Mouse (Mus musculus) heart, embryonic 15.5 days (tissue): ENCODE data around the gene Herc4. TPM values are rescaled to one million over a fixed set of nuclear protein-coding genes. Genes with fewer than 3 reads are reported as not detected.

Experiments
- ATAC-seq: fragments of 200-750 bp; cut with Nextera tagmentation; replicated peaks from 2 replicates; pipeline ENCODE4 v1.8.0; 2017; ENCODE audit warnings: low read depth, moderate TSS enrichment; ENCODE audit not compliant: insufficient number of reproducible peaks, insufficient read depth, low FRiP score
- H3K27ac ChIP-seq: fragments of 300-500 bp; sonication (generic); 2 replicates; pipeline ENCODE4 v1.5.1; 2015; ENCODE audit warnings: mild to moderate bottlenecking, inconsistent platforms
- H3K27me3 ChIP-seq: fragments of 300-500 bp; sonication (generic); 2 replicates; pipeline ENCODE4 v1.6.1; 2015; ENCODE audit warnings: inconsistent platforms
- H3K36me3 ChIP-seq: fragments of 300-500 bp; sonication (generic); 2 replicates; pipeline ENCODE4 v1.6.1; 2015; ENCODE audit warnings: mild to moderate bottlenecking, inconsistent platforms
- H3K4me1 ChIP-seq: fragments of 300-500 bp; sonication (generic); replicated peaks from 2 replicates; pipeline ENCODE4 v1.6.1; 2015; ENCODE audit warnings: inconsistent platforms
- H3K4me2 ChIP-seq: fragments of 300-500 bp; sonication (generic); 2 replicates; pipeline ENCODE4 v1.6.1; 2015; ENCODE audit warnings: inconsistent platforms, mild to moderate bottlenecking, moderate library complexity
- H3K4me3 ChIP-seq: fragments of 300-500 bp; sonication (generic); 2 replicates; pipeline ENCODE4 v1.5.1; 2015; ENCODE audit warnings: mild to moderate bottlenecking, inconsistent platforms
- H3K9ac ChIP-seq: fragments of 300-500 bp; sonication (generic); 2 replicates; pipeline ENCODE4 v1.6.1; 2015; ENCODE audit warnings: mild to moderate bottlenecking, inconsistent platforms
- H3K9me3 ChIP-seq: fragments of 300-500 bp; sonication (generic); replicated peaks from 2 replicates; pipeline ENCODE4 v1.6.1; 2016; ENCODE audit warnings: inconsistent platforms
- WGBS: fragments of 180-500 bp; shearing (Covaris S2); methylation state at CpG from one replicate; pipeline ENCODE4 v1.1.7; 2015; ENCODE audit warnings: mixed read lengths; 5-methylcytosine and 5-hydroxymethylcytosine counted together
- polyA plus RNA-seq: library from polyadenylated mRNA; unstranded; fragments of >200 nt; fragmentation: Nextera tagmentation; extraction: Ambion mirVana; gene quantifications from 2 replicates; pipeline ENCODE4 v1.2.1, GENCODE M21; 2015

Herc4 gene
- polyA plus RNA-seq, 1 experiment from 2014 or later, result 30.3 TPM

GRCm38 (mm10) chr10:63360502-63360901 lies 116.9 kb downstream of the Herc4 start:
- H3K9me3 ChIP-seq, result no peaks in the 10 kb centered on the region
- H3K4me1 ChIP-seq, result no peaks in the 10 kb centered on the region
- H3K9ac ChIP-seq, result no peak overlapping the region
- H3K27ac ChIP-seq, result no peak overlapping the region
- no peak overlapping the region for H3K4me3 ChIP-seq
- WGBS, result 48% methylated on average over 1 of the region's 1 CpGs
- H3K4me2 ChIP-seq, result no peak overlapping the region
- no peaks in the 10 kb centered on the region for H3K27me3 ChIP-seq
- ATAC-seq, result no peak
- H3K36me3 ChIP-seq, result no peaks in the 10 kb centered on the region

GRCm38 (mm10) chr10:63365918-63366455 lies 122.4 kb downstream of the Herc4 start:
- Histone ChIP-seq H3K27me3 (no peaks in the 10 kb centered on the region), H3K4me3 (no peak overlapping the region; the same call in 1 of the 2 replicates), H3K4me2 (peak overlapping the region; percentile 8), H3K36me3 (no peaks in the 10 kb centered on the region), H3K9ac (no peak overlapping the region), H3K9me3 (no peaks in the 10 kb centered on the region), H3K4me1 (no peaks in the 10 kb centered on the region), H3K27ac (no peak overlapping the region)
- ATAC-seq, result no peak; the same call in 1 of the 2 replicates
- WGBS, result 66% methylated on average over 7 of the region's 7 CpGs

- Histone ChIP-seq H3K27me3 (no peaks in the 10 kb centered on the region), H3K4me2 (no peak overlapping the region), H3K4me1 (no peaks in the 10 kb centered on the region), H3K9ac (no peak overlapping the region), H3K4me3 (no peak overlapping the region), H3K9me3 (no peaks in the 10 kb centered on the region), H3K36me3 (no peaks in the 10 kb centered on the region), H3K27ac (no peak overlapping the region)
- 74% methylated on average over 6 of the region's 6 CpGs for WGBS
- no peak for ATAC-seq
These were observed 123.8 kb downstream of the Herc4 start for GRCm38 (mm10) chr10:63367386-63367785.

Other genes starting within 250 kb of the Herc4 start
- gene Hnrnph3, start 219.6 kb upstream of the Herc4 start, polyA plus RNA-seq, result 58.1 and 64.8 TPM in 2 replicates
- 0.42 and 0.87 TPM in 2 replicates for gene Pbld2, start 219.5 kb upstream of the Herc4 start, polyA plus RNA-seq
- 0.64 and 0.67 TPM in 2 replicates for gene Pbld1, start 183.6 kb upstream of the Herc4 start, polyA plus RNA-seq
- not detected in 2 replicates for gene Atoh7, start 144.2 kb upstream of the Herc4 start, polyA plus RNA-seq
- 8.7 and 9.9 TPM in 2 replicates for gene Mypn, start 39.9 kb upstream of the Herc4 start, polyA plus RNA-seq
- 3.6 and 3.9 TPM in 2 replicates for gene Sirt1, start 137.9 kb downstream of the Herc4 start, polyA plus RNA-seq
- gene Dnajc12, start 138.6 kb downstream of the Herc4 start, polyA plus RNA-seq, result 7.2 and 7.3 TPM in 2 replicates
- gene Gm7075, start 178.0 kb downstream of the Herc4 start, polyA plus RNA-seq, result not detected in 2 replicates
- 23.6 and 27.8 TPM in 2 replicates for gene Ctnna3, start 186.3 kb downstream of the Herc4 start, polyA plus RNA-seq